Mouse (Mus musculus) gastrocnemius, postnatal 36 days (tissue): ENCODE data around the gene Pde3b. TPM values are rescaled to one million over a fixed set of nuclear protein-coding genes. Genes with fewer than 3 reads are reported as not detected.
A peak's percentile ranks its signal among the peaks of the same experiment; 100 is the strongest.
"Not testable (repeated sequence)": the region's sequence is repeated elsewhere in the genome, so short reads cannot be mapped to it uniquely, and the experiment has no call there.

Experiments
- DNase-seq, 2 experiments: peaks; one replicate each; pipeline ENCODE4 v3.0.0; 2022
- intact Hi-C: fragments of 180-260 bp; cut with DNase I; formaldehyde crosslinking; loops from one replicate; pipeline ENCODE4 v1.15.1; 2025
- long read RNA-seq, 2 experiments: library from polyadenylated mRNA; stranded (forward); transcript quantifications; one replicate each; pipeline ENCODE4 v2.0.0; 2021
- total RNA-seq, 2 experiments: library from RNA; stranded (reverse); gene quantifications; 2 replicates each; pipeline ENCODE4 v1.2.3; 2021

The Pde3b gene
- 1 to 10 TPM; 3.3 to 5.0 TPM for total RNA-seq
- long read RNA-seq, experiment 1, partial matches to known transcripts, result 1 of 6 reads
- long read RNA-seq, experiment 1, other reads (novel, unspliced or antisense), result 5 of 6 reads
- long read RNA-seq, experiment 2, partial matches to known transcripts, result 0 of 1 reads
- long read RNA-seq, experiment 2, other reads (novel, unspliced or antisense), result 1 of 1 reads

DNA sequence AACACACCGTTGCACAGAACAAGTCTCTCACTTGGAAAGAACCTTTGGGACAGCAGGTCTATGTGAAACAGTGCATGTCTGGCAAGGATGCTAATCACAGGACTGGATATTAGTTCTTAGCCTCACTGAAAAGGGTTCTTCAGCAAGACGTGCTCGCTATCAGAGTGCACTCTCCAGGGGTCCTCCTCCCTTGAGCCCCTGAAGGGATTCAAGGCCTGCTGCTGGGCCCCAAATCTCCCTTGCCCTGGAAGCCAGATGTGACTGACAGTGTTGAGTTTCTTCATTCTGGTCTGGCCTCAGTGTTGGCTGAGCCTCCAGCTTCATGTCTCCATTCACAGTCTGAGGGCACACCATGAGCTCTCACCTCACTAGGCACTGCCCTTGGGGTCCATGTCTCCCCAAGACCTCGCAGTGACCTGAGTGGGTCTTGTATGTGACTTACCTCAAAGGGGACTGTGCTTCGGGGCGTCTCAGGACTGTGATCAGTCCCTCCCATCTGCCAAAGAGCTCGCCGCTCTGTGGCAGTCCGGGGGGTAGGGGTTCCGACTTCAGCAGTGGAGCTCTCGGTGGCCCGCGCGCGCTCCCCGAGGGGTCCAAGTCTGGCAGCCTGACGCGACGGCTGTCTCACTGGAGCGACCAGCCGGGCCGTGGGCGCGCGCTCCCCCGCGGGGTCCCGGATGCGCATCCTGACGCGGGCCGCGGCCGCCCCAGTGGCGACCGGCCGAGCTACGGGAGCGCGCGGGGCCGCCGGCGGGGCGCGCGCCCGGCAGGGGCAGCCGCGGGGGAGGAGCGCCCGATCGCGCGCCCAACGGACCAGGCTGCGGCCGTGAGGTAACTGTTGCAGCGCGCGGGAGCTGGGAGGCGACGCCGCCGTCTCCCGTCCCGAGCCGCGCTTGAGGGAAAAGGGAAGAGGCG is at the start of gene Pde3b:
Gene Pde3b (plus strand): TSS at position 861 of the 915 bp plus-strand sequence.
- intact Hi-C loops, result no loop called here

DNA sequence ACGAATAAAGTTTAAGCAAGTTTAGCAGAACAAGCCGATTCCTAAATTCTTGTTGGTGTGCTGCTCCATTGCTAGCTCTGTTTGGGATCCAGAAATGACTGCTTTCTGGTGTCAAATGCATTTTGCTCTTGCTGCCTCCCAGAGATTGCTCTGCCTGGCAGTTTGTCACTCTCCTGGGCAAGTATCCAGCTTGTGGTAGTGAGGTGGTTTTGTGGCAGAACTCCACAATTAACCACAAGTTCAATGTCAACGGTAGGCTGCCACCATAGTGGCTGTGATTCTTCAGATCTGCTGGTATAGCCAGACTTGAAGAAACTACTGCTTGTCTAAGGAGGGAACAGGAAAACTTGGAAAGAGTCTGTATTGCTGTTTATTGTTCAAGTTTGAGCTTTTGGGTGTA is 13.0 kb upstream of the Pde3b start:
- DNase-seq, result no peak
- intact Hi-C loops, result no loop called here

More for the DNA sequence above, at the start of gene Pde3b:
- DNase-seq, result peak; percentile 36 to 43

DNA sequence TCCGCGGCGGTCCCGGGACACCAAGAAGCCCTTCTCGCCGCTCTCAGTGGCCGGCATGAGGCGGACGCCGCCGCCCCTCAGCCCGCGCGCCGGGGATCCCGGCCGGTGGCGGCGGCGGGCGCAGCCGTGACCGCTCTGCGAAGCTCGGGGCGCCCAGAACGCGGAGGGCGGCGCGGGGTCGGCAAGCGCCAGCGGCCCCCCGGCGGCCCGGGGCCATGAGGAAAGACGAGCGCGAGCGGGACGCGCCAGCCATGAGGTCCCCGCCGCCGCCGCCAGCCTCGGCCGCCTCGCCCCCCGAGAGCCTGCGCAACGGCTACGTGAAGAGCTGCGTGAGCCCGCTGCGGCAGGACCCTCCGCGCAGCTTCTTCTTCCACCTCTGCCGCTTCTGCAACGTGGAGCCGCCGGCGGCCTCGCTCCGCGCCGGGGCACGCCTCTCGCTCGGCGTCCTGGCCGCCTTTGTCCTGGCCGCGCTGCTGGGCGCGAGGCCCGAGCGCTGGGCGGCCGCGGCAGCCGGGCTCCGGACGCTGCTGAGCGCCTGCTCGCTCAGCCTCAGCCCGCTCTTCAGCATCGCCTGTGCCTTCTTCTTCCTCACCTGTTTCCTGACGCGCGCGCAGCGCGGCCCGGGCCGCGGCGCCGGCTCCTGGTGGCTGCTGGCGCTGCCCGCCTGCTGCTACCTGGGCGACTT is 397 bp downstream of the Pde3b start:
- DNase-seq, result peak; percentile 4 to 29
- intact Hi-C loops, result no loop called here

DNA sequence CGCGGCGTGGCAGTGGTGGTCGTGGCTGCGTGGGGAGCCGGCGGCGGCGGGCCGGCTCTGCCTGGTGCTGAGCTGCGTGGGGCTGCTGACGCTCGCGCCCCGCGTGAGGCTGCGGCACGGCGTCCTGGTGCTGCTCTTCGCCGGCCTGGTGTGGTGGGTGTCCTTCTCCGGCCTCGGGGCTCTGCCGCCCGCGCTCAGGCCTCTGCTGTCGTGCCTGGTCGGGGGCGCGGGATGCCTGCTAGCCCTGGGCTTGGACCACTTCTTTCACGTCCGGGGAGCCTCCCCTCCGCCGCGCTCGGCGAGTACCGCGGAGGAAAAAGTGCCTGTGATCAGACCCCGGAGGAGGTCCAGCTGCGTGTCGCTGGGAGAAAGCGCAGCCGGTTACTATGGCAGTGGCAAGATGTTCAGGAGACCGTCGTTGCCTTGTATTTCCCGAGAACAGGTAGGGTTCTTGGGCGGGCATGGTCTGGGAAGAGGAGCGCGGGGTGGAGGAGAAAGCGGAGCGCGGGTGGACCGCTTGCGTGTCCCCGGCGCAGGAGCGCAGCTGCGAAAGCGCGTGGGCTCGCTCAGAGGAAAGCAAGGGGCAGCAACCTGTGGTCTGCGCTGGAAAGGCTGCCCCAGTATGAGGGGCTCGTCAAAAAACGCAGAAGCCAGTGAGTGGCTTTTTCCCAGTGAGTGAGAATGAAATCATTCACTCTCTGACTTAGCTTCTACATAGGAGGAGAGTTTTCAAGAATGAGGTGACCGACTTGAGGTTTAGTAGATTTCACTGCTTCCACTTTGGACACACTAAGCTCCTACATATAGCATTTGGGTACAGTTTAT is 1.2 kb downstream of the Pde3b start:
- intact Hi-C loops, result no loop called here
- peak; percentile 5 to 30 for DNase-seq

DNA sequence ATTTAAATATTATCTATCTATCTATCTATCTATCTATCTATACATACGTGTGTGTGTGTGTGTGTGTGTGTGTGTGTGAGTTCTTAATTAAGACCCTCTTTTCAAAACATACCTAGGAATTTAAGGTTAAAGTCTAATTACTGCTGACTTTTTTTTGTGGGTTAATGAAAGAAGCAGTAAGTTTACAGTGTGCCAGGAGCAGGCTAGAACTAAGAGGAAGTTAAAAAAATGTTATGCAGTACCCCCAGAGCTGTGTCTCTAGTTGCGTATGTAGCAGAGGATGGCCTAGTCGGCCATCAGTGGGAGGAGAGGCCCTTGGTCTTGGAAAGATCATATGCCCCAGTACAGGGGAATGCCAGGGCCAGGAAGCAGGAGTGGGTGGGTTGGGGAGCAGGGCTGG is 4.2 kb downstream of the Pde3b start:
- intact Hi-C loops, DNase-seq: not testable (repeated sequence)

DNA sequence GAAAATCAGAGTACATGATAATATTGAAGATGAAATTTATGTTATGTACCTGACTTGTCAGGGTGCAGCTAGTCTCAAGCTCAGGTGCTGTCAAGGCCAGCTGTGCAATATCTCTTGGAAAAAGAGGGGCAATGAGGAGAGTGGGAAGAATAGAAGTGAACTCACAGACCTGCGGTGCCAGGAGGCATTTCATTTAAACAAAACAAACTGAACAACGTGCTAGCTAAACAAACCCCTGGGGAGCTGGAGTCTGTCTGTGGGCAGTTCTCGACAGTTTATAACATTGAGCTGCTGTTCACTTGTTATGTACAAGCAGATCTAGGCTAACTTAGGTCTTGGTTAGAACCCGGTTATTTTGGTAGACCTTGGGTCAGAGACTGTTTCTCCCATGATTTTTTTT is 5.8 kb downstream of the Pde3b start:
- no peak for DNase-seq
- intact Hi-C loops, result no loop called here

DNA sequence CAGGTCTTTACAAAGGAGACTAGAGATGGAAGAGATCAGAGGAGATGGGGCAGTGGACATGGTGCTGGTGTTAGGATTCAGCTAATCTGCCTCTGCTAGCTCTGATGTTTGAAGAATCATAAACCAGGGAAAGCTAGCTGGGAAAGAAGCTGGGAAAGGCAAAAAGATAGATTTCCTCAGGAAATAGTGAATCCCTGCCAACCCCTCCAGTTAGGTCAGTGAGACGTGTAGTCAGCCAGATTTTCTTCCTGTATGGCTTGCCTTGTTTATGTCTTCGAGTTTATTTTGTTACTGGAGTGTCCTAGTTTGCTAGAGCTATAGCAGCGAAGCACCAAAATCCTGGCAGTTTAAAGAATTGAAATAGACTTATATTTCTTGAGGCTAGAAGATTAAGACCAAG is 7.1 kb downstream of the Pde3b start:
- no peak for DNase-seq
- intact Hi-C loops, result loop anchor here (2.0 kb wide), 1 partner anchor 125 kb away; no protein-coding TSS in a partner anchor

DNA sequence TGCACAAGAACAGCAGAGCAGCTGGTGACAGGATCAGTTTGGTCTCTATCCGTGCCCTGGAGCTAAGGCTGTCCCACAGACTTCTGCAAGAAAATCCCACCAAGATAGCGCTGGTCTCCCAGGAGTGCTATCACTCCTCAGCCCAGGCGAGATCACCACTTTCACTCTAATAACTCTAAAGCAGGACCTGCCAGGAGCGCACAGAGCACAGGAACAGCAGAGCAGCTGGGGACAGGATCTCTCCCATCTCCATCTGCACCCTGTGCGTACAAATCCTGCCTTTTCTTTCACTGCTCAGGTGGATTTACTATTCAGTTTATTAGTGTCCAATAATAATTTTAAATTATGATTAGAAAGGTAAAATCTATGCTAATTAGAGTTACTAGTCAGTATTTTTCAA is 14.7 kb downstream of the Pde3b start:
- DNase-seq, result no peak

DNA sequence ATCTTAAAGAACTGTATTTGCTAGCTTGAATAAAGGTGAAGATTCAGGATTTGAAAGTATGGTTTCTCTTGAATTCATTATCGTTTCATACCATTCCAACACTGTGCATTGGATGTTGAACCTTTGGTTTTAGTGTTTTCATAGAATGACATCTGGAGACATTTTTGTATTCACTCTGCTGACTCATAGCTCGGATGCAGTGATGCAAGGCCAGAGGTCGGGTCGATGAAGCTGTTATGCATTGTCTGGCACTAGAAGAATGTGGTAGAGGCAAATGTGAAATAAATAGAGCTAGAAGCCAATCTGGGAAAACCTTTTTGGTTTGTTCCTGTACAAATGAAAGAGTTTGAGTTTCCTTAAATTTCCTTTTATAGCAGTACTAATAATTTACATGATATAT is 16.9 kb downstream of the Pde3b start:
- intact Hi-C loops, result no loop called here
- DNase-seq, result no peak

More for the DNA sequence above, 14.7 kb downstream of the Pde3b start:
- intact Hi-C loops, result no loop called here

DNA sequence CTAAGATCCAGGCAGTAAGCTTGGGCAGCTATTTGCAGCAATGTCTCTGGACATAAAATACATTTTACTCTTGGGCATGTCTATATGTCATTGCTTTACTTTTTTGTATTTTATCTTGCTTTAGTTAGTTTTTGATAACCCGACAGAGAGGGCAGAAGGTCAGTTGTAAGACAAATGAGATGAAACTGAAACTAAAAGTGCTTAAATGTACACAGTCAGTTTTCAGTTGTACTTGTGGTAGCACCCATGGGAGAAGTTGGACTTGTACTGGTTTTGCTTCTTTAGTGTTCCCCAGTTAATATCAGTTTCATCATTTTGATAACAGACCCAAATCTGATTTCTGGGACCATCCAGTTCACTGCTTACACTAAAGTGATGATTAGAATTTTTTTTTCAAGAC is 24.6 kb downstream of the Pde3b start:
- no peak for DNase-seq
- intact Hi-C loops, result no loop called here

DNA sequence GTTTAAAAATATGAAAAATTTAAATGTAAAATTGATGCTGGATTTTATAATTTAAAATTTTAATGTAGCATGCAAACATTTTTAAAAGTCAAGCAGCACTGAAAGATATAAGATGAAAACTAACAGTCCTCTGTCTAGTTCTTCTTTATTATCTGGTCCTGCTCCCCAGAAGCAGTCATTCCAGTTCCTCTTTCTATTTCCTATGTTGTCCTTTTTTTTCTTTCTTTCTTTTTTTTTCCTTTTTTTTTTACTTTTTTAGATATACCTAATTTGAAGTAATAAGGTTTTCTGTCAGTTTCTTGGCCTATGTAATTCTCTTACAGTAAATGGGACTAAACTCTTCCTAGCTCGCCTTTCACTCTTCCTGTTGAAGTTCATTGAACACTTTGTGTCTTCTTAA is 25.4 kb downstream of the Pde3b start:
- DNase-seq, result no peak
- intact Hi-C loops, result no loop called here

DNA sequence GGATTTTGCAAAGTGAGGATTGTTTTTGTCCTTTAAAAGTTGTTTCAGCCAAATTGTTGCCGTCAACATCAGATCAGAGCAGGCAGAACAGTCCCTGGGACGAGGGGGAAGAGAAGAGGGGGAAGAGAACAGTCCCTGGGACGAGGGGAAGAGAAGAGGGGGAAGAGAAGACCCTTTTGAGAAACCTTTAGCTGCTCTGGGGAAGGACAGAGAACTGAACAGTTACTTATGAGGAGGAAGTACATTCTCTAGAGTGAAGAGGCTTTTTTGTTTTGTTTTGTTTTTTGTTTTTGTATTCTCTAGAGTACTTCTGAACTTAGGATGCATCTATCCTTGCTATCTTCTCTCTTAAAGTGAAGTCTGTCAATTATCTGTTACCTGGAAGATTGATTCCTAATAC is 37.8 kb downstream of the Pde3b start:
- intact Hi-C loops, result no loop called here
- DNase-seq, result no peak

DNA sequence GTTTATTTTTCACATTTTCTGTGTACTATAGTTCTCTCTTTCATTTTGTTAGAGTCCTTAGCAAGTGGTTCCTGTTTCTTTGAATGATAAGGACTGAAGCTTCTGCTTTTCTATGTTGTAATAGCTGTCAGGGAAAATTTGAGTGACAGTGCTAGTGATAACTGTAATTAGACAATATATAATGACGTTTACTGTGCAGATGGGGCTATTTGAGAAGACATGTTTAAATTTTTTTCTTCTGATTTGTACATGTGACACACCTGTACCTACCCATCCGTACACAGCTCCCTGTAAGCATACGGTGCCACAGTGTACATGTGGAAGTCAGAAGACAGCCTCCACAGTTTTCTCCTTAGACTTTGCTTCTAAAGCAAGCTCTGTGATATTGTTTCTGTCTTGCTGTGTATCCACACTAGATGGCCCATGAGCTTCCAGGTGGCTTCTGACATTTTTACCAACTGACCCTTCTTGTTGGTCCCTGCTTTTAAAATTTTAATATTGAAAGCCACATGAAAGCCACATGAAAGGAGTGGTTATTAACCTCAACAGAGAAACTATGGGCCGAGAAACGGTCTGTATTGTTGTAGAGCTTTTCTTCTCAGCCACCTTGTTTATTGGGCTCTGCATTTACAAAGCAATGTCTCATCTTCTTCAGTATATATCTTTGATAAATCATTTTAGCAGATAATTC is 38.4 kb downstream of the Pde3b start:
- DNase-seq, result no peak
- intact Hi-C loops, result no loop called here

DNA sequence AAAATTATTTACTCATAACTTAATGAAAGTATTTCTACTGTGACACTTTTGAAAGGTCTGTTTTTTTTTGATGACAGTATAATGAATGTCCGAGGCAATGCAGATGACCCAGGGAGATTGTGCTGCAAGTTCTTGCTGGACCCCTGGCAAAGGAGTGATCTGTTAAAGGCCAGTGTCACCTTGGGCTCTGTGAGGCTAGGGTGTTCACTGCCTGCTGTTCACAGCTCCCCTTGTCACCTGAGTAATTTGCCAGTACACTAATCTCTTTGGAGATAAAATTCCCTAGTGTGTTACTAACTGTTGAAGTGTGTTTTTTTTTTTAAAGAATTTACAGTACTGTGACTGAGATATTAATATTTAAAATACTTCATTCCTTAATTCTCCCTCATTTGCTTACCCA is 39.8 kb downstream of the Pde3b start:
- DNase-seq, result no peak
- intact Hi-C loops, result no loop called here

DNA sequence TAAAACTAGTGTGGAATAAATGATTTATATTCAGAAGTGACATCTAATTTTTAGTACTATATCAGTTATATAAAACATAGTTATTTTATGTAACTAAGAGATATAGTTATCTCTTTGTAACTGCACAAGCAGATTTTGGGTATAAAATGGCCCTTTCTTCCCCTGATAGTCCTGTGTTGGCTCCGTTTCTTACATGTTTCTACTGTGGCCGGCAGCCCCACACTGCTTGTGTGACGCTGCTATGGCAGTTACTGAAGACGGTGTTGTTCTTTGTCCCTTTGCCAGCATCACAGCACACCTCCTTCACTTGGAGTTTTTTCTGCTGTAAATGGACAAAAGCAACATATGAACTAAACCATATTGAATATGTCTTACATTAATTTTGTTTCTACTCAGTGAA is 41.8 kb downstream of the Pde3b start:
- no peak for DNase-seq
- intact Hi-C loops, result no loop called here

DNA sequence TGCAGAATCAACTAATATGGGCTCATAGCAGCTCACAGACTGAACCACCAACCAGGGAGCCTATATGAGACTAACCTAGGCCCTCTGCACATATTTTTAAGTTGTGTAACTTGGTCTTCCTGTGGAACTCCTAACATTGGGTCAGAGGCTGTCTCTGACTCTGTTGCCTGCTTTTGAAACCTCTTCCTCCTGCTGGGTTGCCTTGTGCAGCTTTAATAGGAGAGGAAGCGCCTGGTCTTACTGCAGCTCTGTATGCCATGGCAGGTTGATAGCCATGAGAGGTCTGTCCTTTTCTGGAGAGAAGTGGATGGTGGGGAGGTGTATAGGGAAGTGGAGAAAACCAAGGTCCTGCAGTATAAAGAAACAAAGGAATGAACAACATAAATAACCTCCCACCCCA is 44.8 kb downstream of the Pde3b start:
- intact Hi-C loops, result no loop called here
- no peak for DNase-seq

DNA sequence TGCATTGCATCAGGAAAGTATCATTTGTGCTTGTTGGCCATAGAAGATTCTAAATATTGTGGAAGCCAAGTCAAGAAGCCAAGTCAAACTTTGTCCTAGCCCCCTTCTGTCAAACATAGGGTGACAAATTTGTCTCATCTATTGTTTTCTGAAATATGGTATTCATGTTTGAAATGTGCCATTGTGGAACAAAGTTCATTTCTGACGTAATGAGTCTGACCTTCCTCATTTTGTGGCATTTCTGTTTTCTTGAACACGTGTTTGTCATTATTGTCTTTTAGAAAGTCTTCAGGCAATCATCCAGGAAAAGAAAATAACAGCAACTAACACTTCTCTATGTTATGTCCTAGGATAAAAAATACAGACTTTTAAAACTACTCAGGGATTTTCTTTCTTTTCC is 46.6 kb downstream of the Pde3b start:
- no peak for DNase-seq
- intact Hi-C loops, result no loop called here

DNA sequence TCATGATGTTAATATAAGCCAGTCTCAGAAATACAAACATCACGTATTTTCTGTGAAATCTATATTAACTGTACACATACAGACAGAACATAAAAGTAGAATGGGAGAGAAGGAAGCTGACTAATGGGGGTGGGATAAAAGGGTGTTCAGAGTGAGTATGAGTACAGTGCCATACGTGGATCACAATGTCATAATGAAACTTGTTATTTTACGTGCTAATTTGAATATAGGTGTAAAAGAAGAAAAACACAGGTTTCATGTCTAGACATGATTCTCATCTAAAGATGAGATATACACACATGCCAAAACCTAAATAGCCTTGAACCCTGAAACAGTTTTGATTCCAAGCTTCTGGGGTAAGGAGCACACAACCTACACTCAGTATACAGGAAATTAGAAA is 51.3 kb downstream of the Pde3b start:
- intact Hi-C loops, result no loop called here
- DNase-seq, result no peak

DNA sequence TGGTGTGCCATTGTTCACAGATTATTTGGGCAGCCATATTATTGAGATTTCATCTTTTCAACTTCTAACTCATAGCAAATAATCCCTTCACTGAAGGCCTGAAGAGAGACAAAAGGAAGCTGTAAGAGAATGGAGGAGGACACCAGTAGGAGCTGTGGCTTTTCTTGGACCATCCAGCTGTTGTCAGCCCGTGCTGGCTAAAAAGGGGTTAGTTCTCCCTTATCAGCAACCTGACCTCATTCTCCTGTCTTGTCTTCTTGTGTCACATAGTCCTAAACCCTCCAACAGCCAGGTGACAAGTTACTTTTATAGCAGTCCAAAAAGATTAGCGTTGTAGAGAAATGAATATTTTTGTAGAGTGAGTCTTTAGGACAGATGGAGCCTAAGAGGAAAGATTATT is 57.4 kb downstream of the Pde3b start:
- no peak for DNase-seq
- intact Hi-C loops, result no loop called here

DNA sequence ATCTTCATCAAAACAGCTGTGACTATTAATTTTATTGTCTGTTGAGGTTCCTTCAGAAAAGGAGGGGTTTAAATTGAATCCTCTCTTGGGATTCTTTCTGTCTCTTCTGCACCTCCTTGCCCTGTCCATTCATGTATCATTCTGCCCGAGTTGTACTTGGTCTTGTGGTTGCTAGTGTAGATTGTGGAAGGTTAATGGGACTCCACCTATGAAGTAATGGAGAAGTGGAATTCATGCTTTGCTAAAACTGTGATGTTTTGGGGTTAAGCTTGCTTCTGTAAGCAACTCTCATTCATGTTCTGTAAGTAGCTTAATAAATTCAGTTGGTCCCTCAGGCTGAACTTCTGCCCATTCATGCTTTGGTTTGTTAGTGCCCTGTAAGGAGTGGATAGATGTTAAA is 59.8 kb downstream of the Pde3b start:
- intact Hi-C loops, result no loop called here
- DNase-seq, result no peak
